Mouse (Mus musculus): ENCODE measurements around the gene Acadvl. TPM values are rescaled to one million over a fixed set of nuclear protein-coding genes. Genes with fewer than 3 reads are reported as not detected.

Acadvl gene
- polyA plus RNA-seq, 1 experiment from 2014 or later = 49.5 TPM

GRCm38 (mm10) chr11:70013408-70013807 lies 1.8 kb downstream of the Acadvl start:
- ATAC-seq (ENCODE audit: low read depth) = no peak
- Histone ChIP-seq H3K9me3 (ENCODE audit: control insufficient read depth, low read length) (no peaks in the 10 kb centered on the region), H3K27ac (ENCODE audit: low read depth, low read length) (no peak overlapping the region), H3K36me3 (ENCODE audit: control insufficient read depth, insufficient read depth, low read length) (peaks cover 43% of the 10 kb centered on the region), H3K27me3 (ENCODE audit: control insufficient read depth, insufficient read depth, low read length) (no peaks in the 10 kb centered on the region), H3K4me2 (ENCODE audit: low read depth, low read length) (no peak overlapping the region), H3K4me3 (ENCODE audit: low read depth, low read length) (no peak overlapping the region), H3K4me1 (ENCODE audit: control insufficient read depth, insufficient read depth, low read length) (peaks cover 10% of the 10 kb centered on the region), H3K9ac (replicated peaks; ENCODE audit: low read depth, low read length) (no peak overlapping the region)
- WGBS = 77% methylated on average over 3 of the region's 3 CpGs

- ATAC-seq (ENCODE audit: low read depth) = no peak
- no peaks in the 10 kb centered on the region for H3K27me3 ChIP-seq (ENCODE audit: control insufficient read depth, insufficient read depth, low read length)
- H3K9ac ChIP-seq (replicated peaks; ENCODE audit: low read depth, low read length) = no peak overlapping the region
- H3K27ac ChIP-seq (ENCODE audit: low read depth, low read length) = no peak overlapping the region
- no peak overlapping the region for H3K4me3 ChIP-seq (ENCODE audit: low read depth, low read length)
- H3K4me2 ChIP-seq (ENCODE audit: low read depth, low read length) = no peak overlapping the region
- H3K36me3 ChIP-seq (ENCODE audit: control insufficient read depth, insufficient read depth, low read length) = peaks cover 47% of the 10 kb centered on the region
- H3K9me3 ChIP-seq (ENCODE audit: control insufficient read depth, low read length) = no peaks in the 10 kb centered on the region
- H3K4me1 ChIP-seq (ENCODE audit: control insufficient read depth, insufficient read depth, low read length) = peaks cover 10% of the 10 kb centered on the region
- WGBS = 89% methylated on average over 9 of the region's 9 CpGs
Measured at GRCm38 (mm10) chr11:70012931-70013330, 2.3 kb downstream of the Acadvl start.

- no peak overlapping the region for H3K4me2 ChIP-seq (ENCODE audit: low read depth, low read length)
- no peak overlapping the region for H3K27ac ChIP-seq (ENCODE audit: low read depth, low read length)
- no peak overlapping the region for H3K4me3 ChIP-seq (ENCODE audit: low read depth, low read length)
- peaks cover 3% of the 10 kb centered on the region; the same call in 1 of the 2 replicates for H3K4me1 ChIP-seq (ENCODE audit: control insufficient read depth, insufficient read depth, low read length)
- H3K36me3 ChIP-seq (ENCODE audit: control insufficient read depth, insufficient read depth, low read length) = peaks cover 67% of the 10 kb centered on the region
- no peaks in the 10 kb centered on the region for H3K9me3 ChIP-seq (ENCODE audit: control insufficient read depth, low read length)
- 84% methylated on average over 10 of the region's 10 CpGs for WGBS
- ATAC-seq (ENCODE audit: low read depth) = no peak
- H3K27me3 ChIP-seq (ENCODE audit: control insufficient read depth, insufficient read depth, low read length) = no peaks in the 10 kb centered on the region
- H3K9ac ChIP-seq (replicated peaks; ENCODE audit: low read depth, low read length) = no peak overlapping the region
Measured at GRCm38 (mm10) chr11:70010961-70011360, 4.2 kb downstream of the Acadvl start.

GRCm38 (mm10) chr11:70010548-70010947 lies 4.7 kb downstream of the Acadvl start:
- peaks cover 71% of the 10 kb centered on the region for H3K36me3 ChIP-seq (ENCODE audit: control insufficient read depth, insufficient read depth, low read length)
- H3K9ac ChIP-seq (replicated peaks; ENCODE audit: low read depth, low read length) = no peak overlapping the region
- peaks cover 3% of the 10 kb centered on the region; the same call in 1 of the 2 replicates for H3K4me1 ChIP-seq (ENCODE audit: control insufficient read depth, insufficient read depth, low read length)
- no peak for ATAC-seq (ENCODE audit: low read depth)
- no peaks in the 10 kb centered on the region for H3K27me3 ChIP-seq (ENCODE audit: control insufficient read depth, insufficient read depth, low read length)
- no peak overlapping the region for H3K4me3 ChIP-seq (ENCODE audit: low read depth, low read length)
- no peak overlapping the region for H3K27ac ChIP-seq (ENCODE audit: low read depth, low read length)
- H3K9me3 ChIP-seq (ENCODE audit: control insufficient read depth, low read length) = no peaks in the 10 kb centered on the region
- H3K4me2 ChIP-seq (ENCODE audit: low read depth, low read length) = no peak overlapping the region
- 92% methylated on average over 12 of the region's 12 CpGs for WGBS

GRCm38 (mm10) chr11:70010033-70010432 lies 5.2 kb downstream of the Acadvl start:
- peaks cover 3% of the 10 kb centered on the region; the same call in 1 of the 2 replicates for H3K4me1 ChIP-seq (ENCODE audit: control insufficient read depth, insufficient read depth, low read length)
- no peak overlapping the region for H3K4me2 ChIP-seq (ENCODE audit: low read depth, low read length)
- no peak overlapping the region for H3K27ac ChIP-seq (ENCODE audit: low read depth, low read length)
- H3K9me3 ChIP-seq (ENCODE audit: control insufficient read depth, low read length) = no peaks in the 10 kb centered on the region
- H3K27me3 ChIP-seq (ENCODE audit: control insufficient read depth, insufficient read depth, low read length) = no peaks in the 10 kb centered on the region
- H3K4me3 ChIP-seq (ENCODE audit: low read depth, low read length) = no peak overlapping the region
- H3K9ac ChIP-seq (replicated peaks; ENCODE audit: low read depth, low read length) = no peak overlapping the region
- ATAC-seq (ENCODE audit: low read depth) = no peak
- WGBS = 89% methylated on average over 6 of the region's 6 CpGs
- peaks cover 75% of the 10 kb centered on the region for H3K36me3 ChIP-seq (ENCODE audit: control insufficient read depth, insufficient read depth, low read length)

GRCm38 (mm10) chr11:70005521-70005920 lies 9.7 kb downstream of the Acadvl start:
- Histone ChIP-seq H3K36me3 (ENCODE audit: control insufficient read depth, insufficient read depth, low read length) (peaks cover 54% of the 10 kb centered on the region), H3K4me3 (ENCODE audit: low read depth, low read length) (no peak overlapping the region), H3K4me2 (ENCODE audit: low read depth, low read length) (no peak overlapping the region), H3K9ac (replicated peaks; ENCODE audit: low read depth, low read length) (no peak overlapping the region), H3K9me3 (ENCODE audit: control insufficient read depth, low read length) (no peaks in the 10 kb centered on the region), H3K27ac (ENCODE audit: low read depth, low read length) (no peak overlapping the region), H3K27me3 (ENCODE audit: control insufficient read depth, insufficient read depth, low read length) (no peaks in the 10 kb centered on the region), H3K4me1 (ENCODE audit: control insufficient read depth, insufficient read depth, low read length) (peaks cover 22% of the 10 kb centered on the region)
- 72% methylated on average over 2 of the region's 5 CpGs for WGBS
- no peak for ATAC-seq (ENCODE audit: low read depth)

GRCm38 (mm10) chr11:70002471-70002870 lies 12.7 kb downstream of the Acadvl start:
- Histone ChIP-seq H3K27ac (ENCODE audit: low read depth, low read length) (no peak overlapping the region), H3K4me3 (ENCODE audit: low read depth, low read length) (no peak overlapping the region), H3K36me3 (ENCODE audit: control insufficient read depth, insufficient read depth, low read length) (peaks cover 42% of the 10 kb centered on the region), H3K4me2 (ENCODE audit: low read depth, low read length) (peak overlapping the region; percentile 46), H3K27me3 (ENCODE audit: control insufficient read depth, insufficient read depth, low read length) (no peaks in the 10 kb centered on the region), H3K9me3 (ENCODE audit: control insufficient read depth, low read length) (no peaks in the 10 kb centered on the region), H3K4me1 (ENCODE audit: control insufficient read depth, insufficient read depth, low read length) (peaks cover 32% of the 10 kb centered on the region), H3K9ac (replicated peaks; ENCODE audit: low read depth, low read length) (0 out of 2 replicates have a peak overlapping the region, but pooled peaks have one; percentile 4)
- no peak for ATAC-seq (ENCODE audit: low read depth)
- WGBS = 90% methylated on average over 2 of the region's 2 CpGs

- H3K4me1 ChIP-seq (ENCODE audit: control insufficient read depth, insufficient read depth, low read length) = peaks cover 35% of the 10 kb centered on the region
- H3K4me2 ChIP-seq (ENCODE audit: low read depth, low read length) = peak overlapping the region; percentile 46
- no peak overlapping the region for H3K9ac ChIP-seq (replicated peaks; ENCODE audit: low read depth, low read length)
Measured at GRCm38 (mm10) chr11:70001865-70002264, 13.3 kb downstream of the Acadvl start.

GRCm38 (mm10) chr11:70001159-70001558 lies 14.1 kb downstream of the Acadvl start:
- Histone ChIP-seq H3K36me3 (ENCODE audit: control insufficient read depth, insufficient read depth, low read length) (peaks cover 29% of the 10 kb centered on the region), H3K27ac (ENCODE audit: low read depth, low read length) (peak overlapping the region; percentile 93), H3K27me3 (ENCODE audit: control insufficient read depth, insufficient read depth, low read length) (no peaks in the 10 kb centered on the region), H3K4me3 (ENCODE audit: low read depth, low read length) (peak overlapping the region; percentile 75), H3K9me3 (ENCODE audit: control insufficient read depth, low read length) (no peaks in the 10 kb centered on the region), H3K9ac (replicated peaks; ENCODE audit: low read depth, low read length) (peak overlapping the region; percentile 69), H3K4me1 (ENCODE audit: control insufficient read depth, insufficient read depth, low read length) (peaks cover 35% of the 10 kb centered on the region), H3K4me2 (ENCODE audit: low read depth, low read length) (peak overlapping the region; percentile 46)
- 9% methylated on average over 8 of the region's 8 CpGs for WGBS
- ATAC-seq (ENCODE audit: low read depth) = no peak

More at GRCm38 (mm10) chr11:70001865-70002264, 13.3 kb downstream of the Acadvl start:
- ATAC-seq (ENCODE audit: low read depth) = no peak
- Histone ChIP-seq H3K36me3 (ENCODE audit: control insufficient read depth, insufficient read depth, low read length) (peaks cover 36% of the 10 kb centered on the region), H3K4me3 (ENCODE audit: low read depth, low read length) (peak overlapping the region; percentile 75), H3K9me3 (ENCODE audit: control insufficient read depth, low read length) (no peaks in the 10 kb centered on the region), H3K27me3 (ENCODE audit: control insufficient read depth, insufficient read depth, low read length) (no peaks in the 10 kb centered on the region), H3K27ac (ENCODE audit: low read depth, low read length) (no peak overlapping the region)

All from neural tube, embryonic 14.5 days (tissue).